Comparison of ENCODE assay signal across 9 mouse cellular contexts in the genomic region with DNA sequence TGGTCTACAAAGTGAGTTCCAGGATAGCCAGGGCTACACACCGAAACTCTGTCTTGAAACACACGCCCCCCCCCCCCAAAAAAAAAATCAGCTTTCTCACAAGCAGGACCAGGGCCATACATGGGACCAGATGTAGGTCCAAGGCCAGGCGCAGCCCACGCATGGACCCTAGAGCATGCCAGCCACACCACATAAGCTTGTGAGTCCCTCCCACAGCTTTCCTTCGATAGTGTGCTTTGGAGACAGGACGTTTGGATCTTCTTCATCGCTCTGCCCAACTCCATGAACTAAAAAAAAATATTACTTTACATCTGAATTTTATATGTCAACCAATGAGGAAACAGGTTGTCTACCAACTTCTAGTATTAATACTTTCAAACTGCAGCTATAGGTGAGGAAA. TPM values are rescaled to one million over a fixed set of nuclear protein-coding genes. Genes with fewer than 3 reads are reported as not detected.
DNase-seq lines count a peak whose midpoint lies in the region; ATAC-seq and TF ChIP-seq lines count a peak whose summit lies in the region.
"Had no signal": no experiment of that assay in that cellular context is flagged by ENCODE, and none has a peak within 500 bp of the region (broad histone marks: within the 10 kb centered on the region; RNA-seq: fewer than 3 reads in every experiment).

No protein-coding gene starts in this region.

- H3K9ac ChIP-seq in heart, embryonic 11.5 days (ENCODE audit: low read depth, low read length), result no peak overlapping the region; the same call in 1 of the 2 replicates
- H3K9ac ChIP-seq in heart, postnatal 0 days (replicated peaks; ENCODE audit: low read depth, low read length), result no peak overlapping the region

- no peak for TF ChIP-seq POLR2A in bone marrow, adult 2 months (IDR thresholded peaks at IDR 0.05; ENCODE audit: borderline replicate concordance, control insufficient read depth, low read depth, low read length)

- ATAC-seq in heart, embryonic 11.5 days (replicated peaks; ENCODE audit: insufficient number of reproducible peaks, low FRiP score, low TSS enrichment), result no peak
- no peak for ATAC-seq in heart, postnatal 0 days (ENCODE audit: insufficient read depth, low read depth)

- TF ChIP-seq CTCF in bone marrow, adult 2 months (IDR thresholded peaks at IDR 0.05; ENCODE audit: control insufficient read depth, insufficient read depth, low read length), result no peak
- no peak for TF ChIP-seq CTCF in heart, postnatal 0 days (IDR thresholded peaks at IDR 0.05; ENCODE audit: low read depth)

- H3K4me1 ChIP-seq in heart, embryonic 11.5 days (ENCODE audit: control insufficient read depth, insufficient read depth, low read length), result peaks cover 40% of the 10 kb centered on the region
- peaks cover 4% of the 10 kb centered on the region; the same call in 1 of the 2 replicates for H3K4me1 ChIP-seq in bone marrow, adult 2 months (ENCODE audit: control insufficient read depth, insufficient read depth, low read length)
- H3K4me1 ChIP-seq in heart, postnatal 0 days (ENCODE audit: control insufficient read depth, insufficient read depth), result peaks cover 34% of the 10 kb centered on the region

- peak overlapping the region; percentile 88; the same call in 1 of the 2 replicates for H3K4me2 ChIP-seq in heart, embryonic 11.5 days
- no peak overlapping the region for H3K4me2 ChIP-seq in heart, postnatal 0 days (ENCODE audit: low read depth, low read length)

- no peak for TF ChIP-seq EP300 in heart, postnatal 0 days (IDR thresholded peaks at IDR 0.05; ENCODE audit: low read depth)

- H3K27ac ChIP-seq in heart, embryonic 11.5 days (ENCODE audit: low read depth, low read length), result peak overlapping the region; percentile 100
- H3K27ac ChIP-seq in bone marrow, adult 2 months (ENCODE audit: control insufficient read depth, insufficient read depth, low read depth, low read length, poor library complexity), result peak overlapping the region; percentile 96; the same call in 1 of the 2 replicates
- peak overlapping the region; percentile 99 for H3K27ac ChIP-seq in heart, postnatal 0 days (ENCODE audit: low read depth)
- H3K27ac ChIP-seq in macrophage, result peak overlapping the region; percentile 73

- H3K4me3 ChIP-seq in heart, embryonic 11.5 days (ENCODE audit: low read depth, low read length), result no peak overlapping the region
- no peak overlapping the region for H3K4me3 ChIP-seq in bone marrow, adult 2 months (replicated peaks; ENCODE audit: control insufficient read depth, low read depth, low read length)
- H3K4me3 ChIP-seq in heart, postnatal 0 days (ENCODE audit: low read depth, low read length), result no peak overlapping the region
- no peak overlapping the region for H3K4me3 ChIP-seq in macrophage (ENCODE audit: inconsistent target)

- DNase-seq in heart, postnatal 36 days, result no peak
- DNase-seq in heart, postnatal 0 days (ENCODE audit: low spot score), result no peak
- no peak for DNase-seq in B cell, adult 2 months
- no peak for DNase-seq in thymus, postnatal 4 days
- no peak for DNase-seq in kidney, postnatal 10 days

- H3K27me3 ChIP-seq in heart, embryonic 11.5 days (ENCODE audit: control insufficient read depth, insufficient read depth, low read length), result no peaks in the 10 kb centered on the region
- no peaks in the 10 kb centered on the region for H3K27me3 ChIP-seq in heart, postnatal 0 days (ENCODE audit: control insufficient read depth, insufficient read depth, low read length)

- no peaks in the 10 kb centered on the region for H3K9me3 ChIP-seq in heart, embryonic 11.5 days (replicated peaks; ENCODE audit: control insufficient read depth, low read length)
- no peaks in the 10 kb centered on the region for H3K9me3 ChIP-seq in heart, postnatal 0 days (replicated peaks; ENCODE audit: control insufficient read depth, low read length)

- intact Hi-C loops in heart, postnatal 36 days (cut with DNase I), result no loop called here

- no peaks in the 10 kb centered on the region for H3K79me2 ChIP-seq in macrophage (ENCODE audit: inconsistent target)

- 84% methylated on average over 7 of the region's 7 CpGs for WGBS in heart, embryonic 11.5 days (ENCODE audit: insufficient replicate concordance)
- 83% methylated on average over 7 of the region's 7 CpGs for WGBS in bone marrow, adult 2 months
- WGBS in heart, postnatal 0 days, result 79% methylated on average over 7 of the region's 7 CpGs
- 95% methylated on average over 5 of the region's 7 CpGs for WGBS in macrophage (ENCODE audit: missing documents)

- H3K36me3 ChIP-seq in heart, embryonic 11.5 days (ENCODE audit: control insufficient read depth, insufficient read depth, low read length), result no peaks in the 10 kb centered on the region
- no peaks in the 10 kb centered on the region for H3K36me3 ChIP-seq in heart, postnatal 0 days (replicated peaks; ENCODE audit: control insufficient read depth, insufficient read depth, low read length)
- no peaks in the 10 kb centered on the region for H3K36me3 ChIP-seq in macrophage (ENCODE audit: inconsistent target)

RNA-seq across cellular contexts. Expression of a gene that starts 7.2 kb away (rescaled TPM):
- not detected in 2 replicates for polyA plus RNA-seq in heart, embryonic 11.5 days (2014; fragmentation: Nextera tagmentation; extraction: Ambion mirVana)
- total RNA-seq in heart, postnatal 36 days (2021), result not detected
- not detected in 2 replicates for polyA plus RNA-seq in bone marrow, adult 2 months (2011; ENCODE audit: insufficient read depth, insufficient read length, low replicate concordance, missing spikeins)
- total RNA-seq in heart, postnatal 0 days (2014; rRNA removed; ENCODE audit: low replicate concordance), result not detected in 2 replicates
- not detected in 2 replicates for polyA plus RNA-seq in heart, postnatal 0 days (2015; fragmentation: Nextera tagmentation; extraction: Ambion mirVana)
- not detected for total RNA-seq in macrophage (2018; cell fraction: chromatin; rRNA removed)
- not detected for total RNA-seq in macrophage (2018; cell fraction: cytosol; rRNA removed)
- not detected for total RNA-seq in macrophage (2018; cell fraction: nucleus; rRNA removed)
- polyA plus RNA-seq in macrophage (2018), result not detected in 3 replicates
- total RNA-seq: monocyte, adult 5-6 weeks had no signal

RNA-seq across cellular contexts. Expression of a gene that starts 7.3 kb away (rescaled TPM):
- polyA plus RNA-seq in heart, embryonic 11.5 days (2014; fragmentation: Nextera tagmentation; extraction: Ambion mirVana), result not detected in 2 replicates
- not detected for total RNA-seq in heart, postnatal 36 days (2021)
- polyA plus RNA-seq in bone marrow, adult 2 months (2011; ENCODE audit: insufficient read depth, insufficient read length, low replicate concordance, missing spikeins), result not detected in 2 replicates
- total RNA-seq in heart, postnatal 0 days (2014; rRNA removed; ENCODE audit: low replicate concordance), result 0.31 TPM in 1 of 2 replicates, not detected in the other
- not detected in 2 replicates for polyA plus RNA-seq in heart, postnatal 0 days (2015; fragmentation: Nextera tagmentation; extraction: Ambion mirVana)
- total RNA-seq in macrophage (2018; cell fraction: chromatin; rRNA removed), result not detected
- under 1 TPM in 1 of 26 experiments, not detected in 25; 0.44 TPM for total RNA-seq in macrophage (2018; cell fraction: cytosol; rRNA removed)
- not detected for total RNA-seq in macrophage (2018; cell fraction: nucleus; rRNA removed)
- not detected in 3 replicates for polyA plus RNA-seq in macrophage (2018)
- total RNA-seq: monocyte, adult 5-6 weeks had no signal
